Mouse (Mus musculus) heart, postnatal 0 days (tissue): ENCODE measurements around the gene Flywch2. TPM values are rescaled to one million over a fixed set of nuclear protein-coding genes. Genes with fewer than 3 reads are reported as not detected.
"Not testable (repeated sequence)": the region's sequence is repeated elsewhere in the genome, so short reads cannot be mapped to it uniquely, and the experiment has no call there.

ENCODE experiments used
- ATAC-seq: fragments of 200-750 bp; cut with Nextera tagmentation; 2 replicates; pipeline ENCODE4 v1.8.0; 2017; ENCODE audit warnings: low read depth, moderate number of reproducible peaks, moderate library complexity; ENCODE audit not compliant: insufficient read depth
- DNase-seq: peaks from one replicate; pipeline ENCODE4 v3.0.0-alpha.2; 2016; ENCODE audit warnings: low spot score
- H3K27ac ChIP-seq: fragments of 300-500 bp; sonication (generic); 2 replicates; pipeline ENCODE4 v1.5.1; 2014; ENCODE audit warnings: low read depth, mild to moderate bottlenecking
- H3K27me3 ChIP-seq: fragments of 300-500 bp; sonication (generic); 2 replicates; pipeline ENCODE4 v1.6.1; 2014; ENCODE audit warnings: low read length, mixed read lengths; ENCODE audit not compliant: control insufficient read depth, insufficient read depth
- H3K36me3 ChIP-seq: fragments of 300-500 bp; sonication (generic); replicated peaks from 2 replicates; pipeline ENCODE4 v1.6.1; 2014; ENCODE audit warnings: low read length, mixed read lengths; ENCODE audit not compliant: control insufficient read depth, insufficient read depth
- H3K4me1 ChIP-seq: fragments of 300-500 bp; sonication (generic); 2 replicates; pipeline ENCODE4 v1.6.1; 2014; ENCODE audit warnings: antibody characterized with exemption; ENCODE audit not compliant: control insufficient read depth, insufficient read depth
- H3K4me2 ChIP-seq: fragments of 300-500 bp; sonication (generic); 2 replicates; pipeline ENCODE4 v1.6.1; 2014; ENCODE audit warnings: low read depth, mild to moderate bottlenecking, low read length, moderate library complexity
- H3K4me3 ChIP-seq: fragments of 300-500 bp; sonication (generic); 2 replicates; pipeline ENCODE4 v1.5.1; 2014; ENCODE audit warnings: low read depth, low read length
- H3K9ac ChIP-seq: fragments of 300-500 bp; sonication (generic); replicated peaks from 2 replicates; pipeline ENCODE4 v1.6.1; 2014; ENCODE audit warnings: low read depth, low read length, mixed read lengths
- H3K9me3 ChIP-seq: fragments of 300-500 bp; sonication (generic); replicated peaks from 2 replicates; pipeline ENCODE4 v1.6.1; 2016; ENCODE audit warnings: low read length; ENCODE audit not compliant: control insufficient read depth
- CTCF ChIP-seq: IDR thresholded peaks from 2 replicates; pipeline ENCODE4 v1.5.1; 2016; ENCODE audit warnings: antibody characterized with exemption, control low read depth, low read depth
- EP300 ChIP-seq: IDR thresholded peaks from 2 replicates; pipeline ENCODE4 v1.6.1; 2016; ENCODE audit warnings: antibody characterized with exemption, low read depth
- WGBS: fragments of 180-500 bp; shearing (Covaris S2); extraction: QIAGEN DNeasy Blood & Tissue Kit; methylation state at CpG from one replicate; pipeline ENCODE4 v1.1.7; 2014; 5-methylcytosine and 5-hydroxymethylcytosine counted together
- polyA plus RNA-seq: library from polyadenylated mRNA; unstranded; fragments of >200 nt; fragmentation: Nextera tagmentation; extraction: Ambion mirVana; gene quantifications from 2 replicates; pipeline ENCODE4 v1.2.1, GENCODE M21; 2015
- total RNA-seq: library from RNA; depleted of rRNA; stranded (reverse); fragments of >200 nt; gene quantifications from 2 replicates; pipeline ENCODE4 v1.2.3, GENCODE M21; 2014; ENCODE audit warnings: low replicate concordance

Flywch2 gene
- total and polyA plus RNA-seq, 2 experiments from 2014 or later, result 4.9 TPM; not detected in 1

GRCm38 (mm10) chr17:23778447-23778846, 7.4 kb downstream of the Flywch2 start:
- ATAC-seq, result no peak
- H3K27ac ChIP-seq, result no peak overlapping the region
- no peaks in the 10 kb centered on the region for H3K4me1 ChIP-seq
- no peak overlapping the region for H3K4me3 ChIP-seq
- H3K36me3 ChIP-seq, result no peaks in the 10 kb centered on the region
- no peaks in the 10 kb centered on the region for H3K27me3 ChIP-seq
- H3K9me3 ChIP-seq, result no peaks in the 10 kb centered on the region
- no peak for DNase-seq
- no peak overlapping the region for H3K4me2 ChIP-seq
- no peak for TF ChIP-seq CTCF
- no peak for TF ChIP-seq EP300
- no peak overlapping the region for H3K9ac ChIP-seq
- 39% methylated on average over 2 of the region's 2 CpGs for WGBS

DNA sequence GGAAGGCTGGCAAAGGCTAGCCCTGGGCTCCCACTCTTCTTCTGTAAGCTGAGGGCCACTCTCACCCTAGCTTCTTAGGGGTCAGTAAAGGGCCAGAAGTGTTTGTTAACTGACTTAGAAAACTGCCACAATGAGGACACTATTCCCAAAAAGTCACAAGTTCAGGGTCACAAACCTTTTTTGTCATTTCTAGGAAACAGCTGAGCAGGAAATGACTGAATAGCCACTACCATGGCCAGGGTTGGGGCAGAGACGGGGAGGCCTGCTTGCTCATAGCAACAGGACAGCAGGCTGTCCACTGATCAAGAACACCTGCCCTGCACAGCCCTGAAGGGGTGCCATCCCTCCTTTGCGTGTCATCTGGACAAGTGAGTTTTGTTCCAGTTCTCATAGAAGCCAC, 8.7 kb downstream of the Flywch2 start:
- TF ChIP-seq CTCF (no peak), EP300 (no peak)
- Histone ChIP-seq H3K4me2 (no peak overlapping the region), H3K9me3 (no peaks in the 10 kb centered on the region), H3K27ac (no peak overlapping the region), H3K9ac (no peak overlapping the region), H3K4me1 (no peaks in the 10 kb centered on the region), H3K36me3 (no peaks in the 10 kb centered on the region), H3K4me3 (no peak overlapping the region), H3K27me3 (no peaks in the 10 kb centered on the region)
- ATAC-seq (no peak), DNase-seq (no peak)
- 74% methylated on average over 2 of the region's 2 CpGs for WGBS

- no peak overlapping the region for H3K4me2 ChIP-seq
- 0 out of 2 replicates have a peak, but pooled peaks cover 3% of the 10 kb centered on the region for H3K4me1 ChIP-seq
- DNase-seq (no peak), ATAC-seq (no peak)
- H3K27ac ChIP-seq, result no peak overlapping the region
- no peaks in the 10 kb centered on the region for H3K36me3 ChIP-seq
- no peak overlapping the region for H3K4me3 ChIP-seq
- H3K27me3 ChIP-seq, result no peaks in the 10 kb centered on the region
- H3K9ac ChIP-seq, result no peak overlapping the region
- 76% methylated on average over 10 of the region's 10 CpGs for WGBS
- TF ChIP-seq EP300 (no peak), CTCF (no peak)
- H3K9me3 ChIP-seq, result no peaks in the 10 kb centered on the region
Measured at GRCm38 (mm10) chr17:23776216-23776615, 9.7 kb downstream of the Flywch2 start.

DNA sequence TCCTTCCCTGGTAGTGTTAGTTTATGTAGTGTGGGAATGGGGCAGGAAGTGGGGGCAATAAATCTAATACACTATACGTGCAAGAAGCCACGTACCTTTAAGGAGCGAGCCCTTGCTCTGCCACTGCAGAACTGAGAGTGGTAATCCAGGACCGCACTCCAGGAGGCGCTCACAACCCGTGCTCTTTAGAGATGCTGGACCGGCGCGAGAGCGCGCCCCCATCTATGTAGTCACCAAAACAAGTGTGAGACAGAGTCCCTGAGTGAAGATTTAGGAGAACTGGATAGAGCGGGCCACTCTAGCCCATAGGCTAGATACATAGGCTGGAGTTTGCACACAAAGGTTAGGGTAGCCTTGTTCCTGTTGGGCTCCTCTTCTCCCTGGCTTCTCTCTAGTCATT, 11.8 kb downstream of the Flywch2 start:
- Histone ChIP-seq H3K4me1 (peaks cover 13% of the 10 kb centered on the region), H3K4me3 (no peak overlapping the region), H3K4me2 (no peak overlapping the region), H3K27me3 (no peaks in the 10 kb centered on the region), H3K9ac (no peak overlapping the region), H3K27ac (no peak overlapping the region), H3K9me3 (no peaks in the 10 kb centered on the region), H3K36me3 (no peaks in the 10 kb centered on the region)
- ATAC-seq, result peak; percentile 45
- 4% methylated on average over 12 of the region's 12 CpGs for WGBS
- TF ChIP-seq EP300 (no peak), CTCF (peak; percentile 81)
- DNase-seq, result peak; percentile 81

DNA sequence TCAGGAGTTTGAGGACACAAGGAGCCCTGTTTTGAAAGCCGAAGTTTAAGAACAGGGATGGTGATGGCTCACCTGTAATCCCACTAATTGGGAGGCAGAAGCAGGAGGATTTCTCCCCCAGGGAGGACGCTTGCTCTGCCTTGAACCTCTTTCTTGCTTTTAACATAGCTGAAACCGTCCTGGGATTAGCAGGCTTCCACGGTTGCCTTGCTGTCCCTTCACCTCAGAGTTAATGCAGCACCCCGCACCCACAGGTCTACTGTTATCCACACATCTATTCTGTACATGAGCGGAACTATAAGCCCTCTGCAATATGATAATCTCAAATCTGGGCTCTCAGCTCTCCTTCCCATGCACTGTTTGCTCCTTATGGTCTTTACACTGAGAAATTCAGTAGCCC, 12.2 kb downstream of the Flywch2 start:
- no peaks in the 10 kb centered on the region for H3K36me3 ChIP-seq
- H3K27me3 ChIP-seq, result no peaks in the 10 kb centered on the region
- ATAC-seq, result no peak
- H3K4me2 ChIP-seq, result no peak overlapping the region
- peaks cover 13% of the 10 kb centered on the region for H3K4me1 ChIP-seq
- no peak for TF ChIP-seq EP300
- no peak for TF ChIP-seq CTCF
- H3K27ac ChIP-seq, result no peak overlapping the region
- DNase-seq, result no peak
- H3K4me3 ChIP-seq, result no peak overlapping the region
- 63% methylated on average over 6 of the region's 6 CpGs for WGBS
- H3K9ac ChIP-seq, result no peak overlapping the region
- no peaks in the 10 kb centered on the region for H3K9me3 ChIP-seq

DNA sequence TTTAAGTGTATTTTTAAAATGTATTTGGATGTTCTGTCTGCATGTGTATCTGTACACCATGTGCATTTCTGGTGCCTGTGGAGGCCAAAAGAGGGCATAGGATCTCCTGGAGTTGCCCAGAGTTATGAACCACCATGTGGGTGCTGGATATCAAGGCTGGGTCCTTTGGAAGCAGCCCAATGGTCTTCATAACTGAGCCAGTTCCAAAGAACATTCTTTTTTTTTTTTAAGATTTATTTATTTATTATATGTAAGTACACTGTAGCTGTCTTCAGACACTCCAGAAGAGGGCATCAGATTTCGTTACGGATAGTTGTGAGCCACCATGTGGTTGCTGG, 13.7 kb downstream of the Flywch2 start:
- not testable (repeated sequence) for H3K36me3 ChIP-seq, H3K27ac ChIP-seq, H3K4me3 ChIP-seq, H3K9me3 ChIP-seq, H3K9ac ChIP-seq, H3K4me2 ChIP-seq, ATAC-seq, DNase-seq, H3K27me3 ChIP-seq
- 72% methylated on average over 2 of the region's 2 CpGs for WGBS
- H3K4me1 ChIP-seq, result peaks cover 13% of the 10 kb centered on the region
